Mouse (Mus musculus) cerebellum, adult 2 months (tissue): ENCODE measurements around the gene Tiam1. TPM values are rescaled to one million over a fixed set of nuclear protein-coding genes. Genes with fewer than 3 reads are reported as not detected.

ENCODE experiments used
- DNase-seq, 2 experiments: peaks; one replicate each; pipeline ENCODE4 v3.0.0; 2021
- H3K27ac ChIP-seq: fragments of 200-500 bp; 2 replicates; pipeline ENCODE4 v1.5.1; 2012; ENCODE audit warnings: low read length, control low read depth, inconsistent platforms; ENCODE audit not compliant: insufficient read depth
- H3K27me3 ChIP-seq: fragments of 200-500 bp; 2 replicates; pipeline ENCODE4 v1.6.1; 2012; ENCODE audit warnings: inconsistent platforms, mild to moderate bottlenecking, low read length, moderate library complexity; ENCODE audit not compliant: control insufficient read depth, insufficient read depth
- H3K4me1 ChIP-seq: fragments of 200-500 bp; 2 replicates; pipeline ENCODE4 v1.6.1; 2011; ENCODE audit warnings: low read length; ENCODE audit not compliant: control insufficient read depth, insufficient read depth
- H3K4me3 ChIP-seq: fragments of 200-500 bp; replicated peaks from 2 replicates; pipeline ENCODE3; 2011; ENCODE audit warnings: mild to moderate bottlenecking, low read depth, low read length, control low read depth; ENCODE audit not compliant: insufficient read depth
- CTCF ChIP-seq: fragments of 200-500 bp; IDR thresholded peaks from 2 replicates; pipeline ENCODE4 v1.5.1; 2011; ENCODE audit warnings: low read depth, mild to moderate bottlenecking, control low read depth, low read length, moderate library complexity, borderline replicate concordance; ENCODE audit not compliant: insufficient read depth
- POLR2A ChIP-seq: fragments of 200-500 bp; IDR thresholded peaks from 2 replicates; pipeline ENCODE4 v1.6.1; 2011; ENCODE audit warnings: low read length, control low read depth, borderline replicate concordance; ENCODE audit not compliant: insufficient read depth
- WGBS: fragments of 180-500 bp; shearing (Covaris S2); methylation state at CpG from one replicate; pipeline ENCODE4 v1.1.7; 2018; 5-methylcytosine and 5-hydroxymethylcytosine counted together
- polyA plus RNA-seq: library from polyadenylated mRNA; depleted of rRNA; stranded (reverse); fragments of >200 nt; gene quantifications from 2 replicates; pipeline ENCODE4 v1.2.3, GENCODE M21; 2012

Gene Tiam1
- polyA plus RNA-seq, 1 experiment, result 73.6 TPM

DNA sequence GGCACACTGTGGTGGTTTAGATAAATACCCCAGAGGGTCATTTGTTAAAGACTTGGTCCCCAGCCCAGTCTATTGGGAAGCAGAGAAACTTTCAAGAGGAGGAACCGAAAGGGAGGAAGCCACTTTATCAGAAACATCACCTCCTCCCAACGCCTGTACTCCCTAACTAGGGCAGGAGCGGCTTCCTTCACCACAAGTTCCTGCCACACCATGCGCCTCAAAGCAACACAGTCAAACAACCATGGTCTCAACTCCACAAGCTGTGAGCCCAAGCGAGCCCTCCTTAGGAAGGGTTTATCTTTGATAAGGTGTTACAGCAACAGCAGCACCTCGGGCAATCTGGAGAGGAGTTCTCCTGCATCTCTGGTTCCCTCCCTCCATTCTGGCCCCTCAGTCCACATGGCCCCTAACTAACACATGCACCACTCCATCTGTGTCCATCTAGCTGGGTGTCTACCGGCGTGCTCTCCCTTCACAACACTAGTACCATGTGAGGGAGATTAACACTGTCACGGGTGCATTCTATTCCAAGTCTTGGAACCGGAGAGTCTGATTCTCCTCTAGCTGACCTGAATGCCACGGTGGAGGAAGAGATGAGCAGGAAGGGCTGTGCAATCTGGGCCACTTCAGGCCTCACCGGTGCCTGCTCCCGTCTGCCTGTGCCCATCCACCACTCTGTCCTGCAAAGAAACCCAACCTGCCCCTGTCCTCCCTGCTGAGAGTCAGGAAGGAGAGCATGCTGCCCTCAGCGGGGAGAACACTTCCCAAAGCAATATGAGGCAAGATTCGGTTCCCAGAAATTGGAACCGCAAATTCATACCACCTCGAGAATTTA lies 149.4 kb downstream of the Tiam1 start:
- Histone ChIP-seq H3K27me3 (no peaks in the 10 kb centered on the region), H3K4me1 (peaks cover 49% of the 10 kb centered on the region), H3K27ac (peak overlapping the region; percentile 89), H3K4me3 (no peak overlapping the region)
- no peak for TF ChIP-seq CTCF
- 0 out of 2 replicates have a peak, but pooled peaks have one; percentile 41 for TF ChIP-seq POLR2A
- 17% methylated on average over 17 of the region's 17 CpGs for WGBS
- peak; percentile 85 to 95 for DNase-seq

DNA sequence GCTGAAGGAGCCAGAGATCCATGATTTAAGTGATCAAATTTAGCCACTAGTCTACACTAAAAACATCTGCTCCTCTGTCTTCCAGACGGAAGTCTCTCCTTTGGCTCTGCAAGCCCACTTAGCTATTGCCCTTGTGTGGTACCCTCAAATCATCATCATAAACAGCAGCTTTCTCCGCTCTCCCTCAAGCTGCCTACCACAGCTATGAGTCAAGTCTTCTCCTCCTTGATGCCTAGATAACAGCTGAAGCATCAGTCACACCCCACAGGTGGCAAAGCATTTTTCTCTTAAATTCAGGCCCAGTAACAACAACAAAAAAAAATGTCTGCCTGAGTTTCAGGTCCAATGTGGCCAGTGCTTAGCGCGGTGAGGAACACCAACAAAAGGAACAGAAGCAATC lies 150.1 kb downstream of the Tiam1 start:
- 88% methylated on average over 4 of the region's 4 CpGs for whole genome bisulfite sequencing
- H3K4me1 ChIP-seq, result peaks cover 56% of the 10 kb centered on the region
- no peaks in the 10 kb centered on the region for H3K27me3 ChIP-seq
- peak overlapping the region; percentile 89 for H3K27ac ChIP-seq
- DNase-seq, result peak in 1 of 2 experiments; percentile 40
- H3K4me3 ChIP-seq, result no peak overlapping the region
- TF ChIP-seq CTCF (no peak), POLR2A (no peak)

DNA sequence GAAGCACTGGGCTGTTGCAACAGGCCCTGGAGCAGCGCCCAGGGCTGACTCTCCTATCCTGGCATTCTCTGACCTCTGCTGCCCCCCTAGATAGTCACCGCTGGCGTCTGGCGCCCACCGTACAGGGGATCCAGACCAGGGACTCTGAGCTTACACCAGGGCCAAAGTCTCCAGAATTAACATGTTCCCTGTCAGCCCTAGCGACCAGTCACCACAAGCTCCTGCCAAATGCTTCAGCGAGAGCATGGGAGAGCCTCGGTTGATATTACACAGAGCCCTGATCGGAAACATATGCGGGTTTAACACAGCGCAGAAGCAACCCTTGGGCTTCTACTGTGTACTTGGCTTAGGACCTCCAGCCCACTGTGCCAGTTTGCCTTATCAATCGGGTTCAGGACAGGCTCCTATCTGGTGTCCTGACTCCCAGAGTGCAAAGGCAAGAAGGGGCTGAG lies 151.8 kb downstream of the Tiam1 start:
- no peaks in the 10 kb centered on the region for H3K27me3 ChIP-seq
- no peak for TF ChIP-seq POLR2A
- no peak for TF ChIP-seq CTCF

DNA sequence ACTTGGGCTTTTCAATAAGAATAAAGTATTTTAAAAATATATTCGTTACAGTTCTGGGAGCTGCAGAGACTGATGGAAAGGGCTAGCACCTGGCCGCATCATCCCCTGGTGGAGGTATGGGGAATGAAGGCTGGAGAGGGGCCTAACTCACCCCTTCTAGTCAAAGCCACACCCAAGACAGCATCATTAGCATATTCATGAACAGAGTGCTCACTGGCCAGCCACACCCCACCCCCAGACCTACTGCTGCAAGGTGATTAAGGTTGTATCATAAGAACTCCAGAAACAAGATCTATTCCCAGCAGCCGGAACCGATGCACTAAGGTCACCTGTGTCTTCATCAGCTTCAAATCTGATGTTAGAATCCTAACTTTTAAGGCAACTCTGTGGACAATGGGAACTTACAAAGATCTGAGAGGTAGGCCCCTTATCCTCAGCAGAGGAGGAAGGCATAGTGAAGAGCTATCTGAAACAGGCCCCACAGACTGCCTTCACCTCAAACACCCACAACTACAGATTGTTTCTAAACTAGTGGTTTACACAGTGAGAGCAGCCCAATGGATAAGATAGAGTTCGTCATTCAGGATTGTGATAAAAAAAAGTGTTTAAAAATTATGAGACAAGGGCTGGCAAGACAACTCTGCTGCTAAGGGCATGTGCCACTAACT lies 153.1 kb downstream of the Tiam1 start:
- no peaks in the 10 kb centered on the region for H3K27me3 ChIP-seq
- peak overlapping the region; percentile 66; the same call in 1 of the 2 replicates for H3K27ac ChIP-seq
- WGBS, result 80% methylated on average over 5 of the region's 5 CpGs
- TF ChIP-seq POLR2A (no peak), CTCF (no peak)
- DNase-seq, result no peak
- H3K4me3 ChIP-seq, result no peak overlapping the region
- peaks cover 68% of the 10 kb centered on the region for H3K4me1 ChIP-seq

More for the DNA sequence above, 151.8 kb downstream of the Tiam1 start:
- peak; percentile 59 for DNase-seq
- Histone ChIP-seq H3K27ac (peak overlapping the region; percentile 76), H3K4me3 (no peak overlapping the region), H3K4me1 (peaks cover 67% of the 10 kb centered on the region)
- 22% methylated on average over 12 of the region's 12 CpGs for WGBS

DNA sequence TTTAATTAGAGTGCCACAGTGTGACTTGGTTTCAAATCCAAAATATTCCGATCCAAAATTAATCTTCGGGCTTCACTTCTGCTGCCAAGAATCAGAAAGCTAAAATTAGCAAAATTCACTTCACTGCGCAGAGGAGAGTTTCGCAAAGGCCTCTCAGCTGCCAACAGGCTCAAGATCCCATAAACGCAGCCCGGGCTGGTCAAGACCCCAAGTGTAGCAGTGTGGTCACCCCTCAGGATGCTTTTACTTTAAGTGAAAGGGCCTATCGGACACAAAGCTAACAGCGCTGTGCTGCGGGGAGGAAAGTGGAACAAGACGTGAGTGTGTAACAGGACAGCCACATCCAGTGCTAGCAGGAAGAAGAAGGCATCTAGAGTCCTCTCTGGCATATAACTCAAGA lies 153.8 kb downstream of the Tiam1 start:
- WGBS, result 8% methylated on average over 10 of the region's 10 CpGs
- no peaks in the 10 kb centered on the region for H3K27me3 ChIP-seq
- TF ChIP-seq POLR2A (no peak), CTCF (no peak)
- peak; percentile 66 to 77 for DNase-seq
- H3K27ac ChIP-seq, result peak overlapping the region; percentile 66
- peaks cover 64% of the 10 kb centered on the region for H3K4me1 ChIP-seq
- H3K4me3 ChIP-seq, result no peak overlapping the region

DNA sequence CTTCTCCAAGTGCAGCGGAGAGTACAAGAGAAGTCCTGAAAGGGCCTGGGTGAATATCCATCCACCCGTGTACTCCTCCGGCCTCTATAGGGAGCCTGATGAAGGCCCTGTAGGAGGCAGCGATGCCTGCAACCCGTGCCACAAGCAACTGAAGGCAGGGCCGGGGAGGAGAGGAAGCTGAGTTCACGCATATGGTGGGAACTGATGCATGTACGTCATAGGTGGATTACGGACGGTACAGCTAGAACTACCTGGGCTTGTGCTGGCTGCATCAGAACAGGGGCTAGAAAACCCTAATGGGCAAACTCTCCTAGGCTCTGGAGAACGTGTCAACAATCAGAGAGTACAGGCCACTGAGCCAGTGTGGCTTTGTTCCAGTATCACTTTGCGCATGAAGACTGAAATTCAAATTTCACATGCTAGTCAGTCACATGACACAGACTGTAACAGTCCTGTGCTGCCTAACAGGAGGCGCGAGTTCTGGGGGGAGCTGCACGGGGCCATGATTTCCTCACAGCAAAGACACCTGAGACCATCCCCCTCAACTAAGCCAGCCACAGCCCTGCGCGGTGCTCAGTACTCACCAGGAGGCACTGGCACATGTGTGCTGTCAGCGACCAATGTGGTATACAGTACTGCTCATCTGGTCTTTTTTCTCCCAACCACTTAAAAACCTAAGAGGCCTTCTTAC lies 156.8 kb downstream of the Tiam1 start:
- no peak for DNase-seq
- WGBS, result 74% methylated on average over 18 of the region's 18 CpGs
- no peak overlapping the region for H3K4me3 ChIP-seq
- H3K27me3 ChIP-seq, result no peaks in the 10 kb centered on the region
- no peak overlapping the region for H3K27ac ChIP-seq
- peaks cover 39% of the 10 kb centered on the region for H3K4me1 ChIP-seq
- no peak for TF ChIP-seq CTCF
- TF ChIP-seq POLR2A, result no peak

DNA sequence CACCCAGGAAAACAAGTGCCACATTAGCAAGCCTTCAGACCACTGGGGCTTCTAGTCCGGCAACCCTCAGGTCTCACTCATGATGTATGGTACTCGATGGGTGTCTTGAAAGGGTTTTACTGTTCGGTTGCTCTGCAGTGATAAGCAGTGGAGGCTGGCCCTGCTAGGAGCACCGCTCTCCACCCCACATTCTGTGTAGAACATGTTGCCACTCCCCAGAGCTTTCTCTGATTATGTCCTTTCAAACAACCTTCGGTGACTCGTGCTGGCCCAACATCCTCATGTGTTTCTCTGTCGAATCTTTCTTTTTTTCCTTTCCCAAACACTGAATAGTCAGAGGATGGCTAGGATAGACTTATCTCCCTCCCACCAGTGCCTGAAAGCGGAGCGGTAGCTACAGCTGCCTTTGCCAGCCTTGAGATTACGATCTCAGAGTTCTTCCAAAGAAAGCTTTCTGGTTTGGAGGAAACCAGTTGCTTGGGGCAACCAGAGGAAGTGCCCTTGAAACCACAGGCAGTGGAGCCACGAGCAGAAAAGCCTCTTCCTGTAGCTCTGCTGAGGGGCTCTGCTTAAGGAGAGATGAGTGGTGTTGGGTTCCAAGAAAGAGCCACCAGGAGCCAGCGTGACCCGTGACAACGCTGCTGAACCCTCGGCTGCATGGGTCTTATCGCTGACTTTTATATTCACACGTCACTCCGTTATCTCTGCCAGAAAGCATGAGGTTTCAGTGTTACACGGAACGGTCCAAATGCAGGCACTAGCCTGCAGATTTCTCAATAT lies 157.7 kb downstream of the Tiam1 start:
- TF ChIP-seq POLR2A (no peak), CTCF (no peak)
- WGBS, result 74% methylated on average over 20 of the region's 20 CpGs
- Histone ChIP-seq H3K4me1 (peaks cover 35% of the 10 kb centered on the region), H3K27ac (no peak overlapping the region), H3K27me3 (no peaks in the 10 kb centered on the region), H3K4me3 (no peak overlapping the region)
- no peak for DNase-seq
